Mouse (Mus musculus) intestine, embryonic 15.5 days (tissue): ENCODE results near the gene Gak. TPM values are rescaled to one million over a fixed set of nuclear protein-coding genes. Genes with fewer than 3 reads are reported as not detected.

ENCODE experiments used
- ATAC-seq: fragments of 200-750 bp; cut with Nextera tagmentation; 2 replicates; pipeline ENCODE4 v1.8.0; 2017; ENCODE audit warnings: moderate TSS enrichment, moderate library complexity
- H3K27ac ChIP-seq: fragments of 300-500 bp; sonication (generic); 2 replicates; pipeline ENCODE4 v1.5.1; 2015; ENCODE audit warnings: mild to moderate bottlenecking, inconsistent platforms
- H3K27me3 ChIP-seq: fragments of 300-500 bp; sonication (generic); replicated peaks from 2 replicates; pipeline ENCODE4 v1.6.1; 2015; ENCODE audit warnings: inconsistent platforms
- H3K36me3 ChIP-seq: fragments of 300-500 bp; sonication (generic); 2 replicates; pipeline ENCODE4 v1.6.1; 2015; ENCODE audit warnings: inconsistent platforms
- H3K4me1 ChIP-seq: fragments of 300-500 bp; sonication (generic); replicated peaks from 2 replicates; pipeline ENCODE4 v1.6.1; 2015; ENCODE audit warnings: inconsistent platforms
- H3K4me2 ChIP-seq: fragments of 300-500 bp; sonication (generic); replicated peaks from 2 replicates; pipeline ENCODE4 v1.6.1; 2015; ENCODE audit warnings: mild to moderate bottlenecking, inconsistent platforms
- H3K4me3 ChIP-seq: fragments of 300-500 bp; sonication (generic); replicated peaks from 2 replicates; pipeline ENCODE4 v1.5.1; 2015; ENCODE audit warnings: inconsistent platforms
- H3K9ac ChIP-seq: fragments of 300-500 bp; sonication (generic); 2 replicates; pipeline ENCODE4 v1.6.1; 2015; ENCODE audit warnings: inconsistent platforms
- H3K9me3 ChIP-seq: fragments of 300-500 bp; sonication (generic); 2 replicates; pipeline ENCODE4 v1.6.1; 2016; ENCODE audit warnings: inconsistent platforms
- WGBS: fragments of 180-500 bp; shearing (Covaris S2); methylation state at CpG from one replicate; pipeline ENCODE4 v1.1.7; 2015; 5-methylcytosine and 5-hydroxymethylcytosine counted together
- polyA plus RNA-seq: library from polyadenylated mRNA; unstranded; fragments of >200 nt; fragmentation: Nextera tagmentation; extraction: Ambion mirVana; gene quantifications from 2 replicates; pipeline ENCODE4 v1.2.1, GENCODE M21; 2015

The Gak gene
- polyA plus RNA-seq, 1 experiment from 2014 or later = 63.4 TPM

DNA sequence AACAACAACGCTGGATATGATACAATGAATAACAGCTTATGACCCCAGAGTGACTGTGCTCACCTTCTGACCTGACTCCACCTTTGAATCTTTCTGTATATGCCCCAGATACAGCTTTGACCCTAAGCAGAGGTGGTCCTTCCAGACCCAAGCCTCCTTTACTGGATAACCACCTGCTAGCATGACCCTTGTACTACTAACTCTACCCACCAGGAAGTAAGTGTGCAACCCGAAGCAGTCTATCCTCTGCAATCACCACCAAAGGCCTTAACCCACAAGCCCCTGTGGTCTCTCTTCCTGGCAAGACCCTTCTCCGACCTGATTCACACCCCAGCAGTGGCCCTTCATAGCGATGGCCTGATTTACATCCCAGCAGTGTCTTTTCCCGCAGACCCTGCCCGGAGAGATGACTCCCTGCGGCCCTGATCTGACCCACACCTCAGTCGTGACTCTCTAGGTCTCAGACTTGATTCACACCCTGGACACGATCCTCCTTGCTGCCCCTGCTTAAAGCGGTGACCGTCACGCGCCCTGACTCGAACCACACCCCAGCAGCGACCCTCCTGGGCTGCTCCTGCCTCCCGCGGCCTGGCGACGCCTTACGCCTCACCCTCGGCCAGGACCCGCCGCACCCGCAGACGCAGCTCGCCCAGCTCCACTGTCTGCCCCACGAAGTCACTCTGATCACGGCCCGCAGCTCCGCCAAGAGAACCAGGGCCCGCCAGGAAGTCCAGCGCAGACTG lies 493 bp downstream of the Gak start:
- Histone ChIP-seq H3K4me1 (peaks cover 19% of the 10 kb centered on the region; the same call in 1 of the 2 replicates), H3K27ac (peak overlapping the region; percentile 86), H3K4me3 (peak overlapping the region; percentile 95), H3K27me3 (no peaks in the 10 kb centered on the region), H3K36me3 (peaks cover 6% of the 10 kb centered on the region), H3K9ac (peak overlapping the region; percentile 99), H3K4me2 (peak overlapping the region; percentile 80), H3K9me3 (no peaks in the 10 kb centered on the region)
- 1% methylated on average over 32 of the region's 32 CpGs for WGBS
- ATAC-seq = peak; percentile 91

DNA sequence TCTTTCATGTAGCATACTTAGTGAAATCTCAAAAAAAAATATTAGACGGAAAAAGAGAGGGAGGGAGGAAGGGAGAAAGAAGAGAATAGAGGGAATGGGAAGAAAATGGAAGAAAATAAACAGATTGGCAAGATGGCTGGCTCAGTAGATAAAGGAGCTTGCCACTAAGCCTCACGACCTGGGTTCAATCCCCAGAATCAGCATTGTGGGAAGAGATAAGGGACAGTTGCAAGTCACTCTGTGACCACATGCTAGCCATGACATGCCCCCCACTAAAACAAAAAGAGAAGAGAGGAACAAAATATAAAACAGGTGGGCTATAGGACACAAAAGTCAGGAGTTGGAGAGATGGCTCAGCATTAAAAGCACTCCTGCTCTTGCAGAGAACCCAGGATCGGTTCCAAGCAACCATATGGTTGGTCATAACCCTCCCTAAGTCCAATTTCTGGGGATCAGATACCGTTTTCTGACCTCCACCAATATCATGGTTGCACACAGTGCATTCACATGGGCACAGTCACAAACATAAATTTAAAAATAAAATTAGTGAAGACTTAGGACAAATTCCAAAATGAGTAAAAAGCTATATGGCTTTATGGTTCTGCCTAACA lies 3.4 kb downstream of the Gak start:
- Histone ChIP-seq H3K9ac (no peak overlapping the region), H3K4me3 (no peak overlapping the region), H3K36me3 (peaks cover 24% of the 10 kb centered on the region), H3K4me2 (no peak overlapping the region), H3K9me3 (no peaks in the 10 kb centered on the region), H3K27ac (no peak overlapping the region), H3K27me3 (no peaks in the 10 kb centered on the region), H3K4me1 (peaks cover 19% of the 10 kb centered on the region; the same call in 1 of the 2 replicates)
- 80% methylated on average over 4 of the region's 4 CpGs for WGBS
- no peak for ATAC-seq

DNA sequence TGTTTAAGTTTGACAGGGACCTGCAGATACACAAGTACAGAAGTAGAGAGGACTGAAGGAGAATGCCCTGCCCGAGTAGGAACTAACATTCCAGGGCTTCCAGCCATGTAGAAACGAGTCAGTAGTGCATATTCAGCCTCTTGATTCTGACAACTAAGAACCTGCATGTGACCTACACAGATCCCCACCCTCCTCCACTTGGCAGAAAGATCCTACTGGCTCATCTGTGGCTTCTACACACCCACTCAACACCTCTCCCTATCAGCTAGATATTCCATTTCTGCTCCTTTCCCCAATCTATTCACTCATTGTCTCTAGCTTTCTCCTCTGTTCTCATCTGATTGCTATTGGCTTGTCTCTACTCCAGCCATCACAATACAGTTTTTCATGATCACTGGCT lies 7.7 kb downstream of the Gak start:
- no peak for ATAC-seq
- H3K4me1 ChIP-seq = no peaks in the 10 kb centered on the region
- H3K36me3 ChIP-seq = peaks cover 37% of the 10 kb centered on the region
- WGBS = 53% methylated on average over 2 of the region's 2 CpGs
- H3K27me3 ChIP-seq = no peaks in the 10 kb centered on the region
- H3K4me3 ChIP-seq = no peak overlapping the region
- no peak overlapping the region for H3K9ac ChIP-seq
- no peak overlapping the region for H3K4me2 ChIP-seq
- H3K27ac ChIP-seq = no peak overlapping the region
- H3K9me3 ChIP-seq = no peaks in the 10 kb centered on the region

DNA sequence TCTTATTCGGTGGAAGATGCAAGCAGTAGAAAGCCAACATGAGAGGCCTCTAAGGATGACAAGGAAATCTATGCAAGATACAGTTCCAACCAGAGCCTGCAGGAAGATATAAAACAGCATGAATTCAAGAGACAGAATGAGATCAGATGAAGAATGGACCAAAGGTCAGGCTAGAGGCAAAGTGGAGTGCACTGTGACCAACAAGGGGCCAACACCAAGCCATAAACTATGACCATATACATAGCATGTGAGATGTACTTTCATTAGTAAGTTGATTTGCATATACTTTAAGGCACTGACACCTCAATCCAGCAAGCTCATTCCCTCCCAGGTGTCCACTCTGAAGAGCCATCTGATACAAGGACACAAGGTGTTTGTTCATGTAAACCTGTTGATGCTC lies 19.1 kb downstream of the Gak start:
- 97% methylated on average over 1 of the region's 1 CpGs for WGBS

DNA sequence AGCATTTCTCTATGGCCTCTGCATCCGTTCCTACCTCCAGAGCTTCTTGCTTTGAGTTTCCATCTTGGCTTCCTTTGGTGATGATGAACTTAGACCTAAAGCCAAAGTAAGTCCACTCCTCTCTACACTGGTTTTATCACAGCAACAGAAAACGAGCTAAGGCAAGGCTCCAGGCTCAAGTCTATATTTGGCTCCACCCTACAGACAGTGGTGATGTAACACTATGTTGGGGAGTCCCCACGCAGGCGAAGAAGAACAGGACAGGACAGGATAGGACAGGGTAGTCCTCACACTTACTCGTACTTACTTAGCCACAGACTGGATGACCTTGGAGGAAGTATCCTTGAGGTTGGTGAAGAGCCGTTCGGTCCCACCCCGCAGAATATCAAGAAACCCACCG lies 27.0 kb downstream of the Gak start:
- Histone ChIP-seq H3K9ac (no peak overlapping the region), H3K27me3 (no peaks in the 10 kb centered on the region), H3K4me3 (no peak overlapping the region), H3K36me3 (peaks cover 69% of the 10 kb centered on the region), H3K4me1 (no peaks in the 10 kb centered on the region), H3K27ac (no peak overlapping the region), H3K4me2 (no peak overlapping the region), H3K9me3 (no peaks in the 10 kb centered on the region)
- no peak for ATAC-seq
- 91% methylated on average over 9 of the region's 9 CpGs for WGBS

More for the DNA sequence above, 19.1 kb downstream of the Gak start:
- Histone ChIP-seq H3K4me2 (no peak overlapping the region), H3K36me3 (peaks cover 66% of the 10 kb centered on the region), H3K4me3 (no peak overlapping the region), H3K9me3 (no peaks in the 10 kb centered on the region), H3K9ac (no peak overlapping the region), H3K27ac (no peak overlapping the region), H3K4me1 (no peaks in the 10 kb centered on the region), H3K27me3 (no peaks in the 10 kb centered on the region)
- ATAC-seq = no peak

DNA sequence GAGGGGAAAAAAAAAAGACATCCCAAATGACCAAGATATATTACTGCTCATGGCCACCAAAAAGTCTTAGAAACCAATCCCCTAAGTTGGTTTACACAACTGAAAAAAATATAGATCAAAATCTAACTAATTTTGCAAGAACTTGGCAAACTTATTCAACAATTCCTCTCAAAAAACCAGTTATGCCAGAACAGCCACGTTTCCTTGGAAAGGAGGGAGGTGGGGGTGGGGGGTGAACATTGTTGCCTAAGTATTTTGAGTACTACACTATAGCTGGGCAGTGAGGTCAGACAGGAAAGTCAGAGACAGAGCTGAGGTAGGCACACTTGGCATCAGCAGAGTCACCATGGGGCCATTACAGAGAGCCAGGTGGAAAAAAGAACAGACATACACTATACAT lies 29.6 kb downstream of the Gak start:
- H3K27me3 ChIP-seq = no peaks in the 10 kb centered on the region
- H3K36me3 ChIP-seq = peaks cover 64% of the 10 kb centered on the region
- H3K27ac ChIP-seq = no peak overlapping the region
- no peaks in the 10 kb centered on the region for H3K4me1 ChIP-seq
- 70% methylated on average over 1 of the region's 1 CpGs for whole genome bisulfite sequencing
- no peak for ATAC-seq
- no peaks in the 10 kb centered on the region for H3K9me3 ChIP-seq
- no peak overlapping the region for H3K4me2 ChIP-seq
- no peak overlapping the region for H3K4me3 ChIP-seq
- H3K9ac ChIP-seq = no peak overlapping the region

DNA sequence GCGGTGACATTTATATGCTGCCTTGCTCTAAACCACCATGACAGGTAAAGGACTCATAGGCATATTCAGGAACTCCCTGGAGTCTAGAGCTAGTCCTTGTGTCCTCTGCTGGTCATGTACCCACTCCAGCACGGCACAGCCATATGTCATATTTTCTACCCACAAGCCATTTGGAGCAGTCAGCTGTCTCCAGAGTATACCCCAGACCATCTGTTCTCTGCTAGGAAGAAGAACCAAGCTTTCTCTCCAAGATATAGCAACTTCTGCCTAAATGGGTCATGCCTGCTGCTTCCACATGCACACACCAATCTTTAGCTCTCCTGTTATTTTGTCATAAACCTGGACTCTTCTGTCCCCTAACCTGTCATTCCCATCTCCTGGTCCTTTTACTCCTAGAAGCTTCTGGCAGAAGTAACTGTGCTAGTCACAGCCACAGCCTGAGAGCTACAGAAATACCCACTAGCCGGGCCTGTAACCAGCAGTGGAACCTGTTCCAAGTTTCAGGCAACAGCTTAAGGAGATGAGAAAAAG lies 48.1 kb downstream of the Gak start:
- no peak overlapping the region for H3K4me3 ChIP-seq
- H3K9ac ChIP-seq = no peak overlapping the region
- 95% methylated on average over 3 of the region's 3 CpGs for WGBS
- no peaks in the 10 kb centered on the region for H3K4me1 ChIP-seq
- peaks cover 60% of the 10 kb centered on the region for H3K36me3 ChIP-seq
- no peaks in the 10 kb centered on the region for H3K9me3 ChIP-seq
- no peak for ATAC-seq
- no peak overlapping the region for H3K4me2 ChIP-seq
- H3K27me3 ChIP-seq = no peaks in the 10 kb centered on the region
- no peak overlapping the region for H3K27ac ChIP-seq

DNA sequence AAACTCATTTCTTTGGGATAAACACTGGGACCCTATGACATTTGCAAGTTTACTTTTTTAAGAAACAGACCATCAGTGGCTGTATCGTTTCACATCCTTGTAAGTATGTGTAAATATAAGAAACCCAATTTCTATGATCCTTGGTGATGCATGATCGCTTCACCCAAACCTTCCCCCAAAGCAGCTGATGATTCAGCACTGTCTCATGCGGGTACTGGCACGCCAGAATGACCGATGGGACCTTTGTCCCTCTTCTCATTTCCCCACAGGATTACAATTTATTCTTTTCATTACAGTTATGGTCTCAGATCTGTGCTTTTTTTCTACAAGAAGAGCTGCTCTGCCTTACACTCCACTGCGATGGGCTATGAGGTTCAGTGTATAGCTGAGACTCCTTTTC lies 56.5 kb downstream of the Gak start:
- Histone ChIP-seq H3K4me1 (no peaks in the 10 kb centered on the region), H3K4me2 (no peak overlapping the region), H3K9me3 (no peaks in the 10 kb centered on the region), H3K36me3 (peaks cover 33% of the 10 kb centered on the region), H3K9ac (no peak overlapping the region), H3K27me3 (no peaks in the 10 kb centered on the region), H3K4me3 (no peak overlapping the region), H3K27ac (no peak overlapping the region)
- ATAC-seq = no peak
- 86% methylated on average over 6 of the region's 6 CpGs for WGBS

DNA sequence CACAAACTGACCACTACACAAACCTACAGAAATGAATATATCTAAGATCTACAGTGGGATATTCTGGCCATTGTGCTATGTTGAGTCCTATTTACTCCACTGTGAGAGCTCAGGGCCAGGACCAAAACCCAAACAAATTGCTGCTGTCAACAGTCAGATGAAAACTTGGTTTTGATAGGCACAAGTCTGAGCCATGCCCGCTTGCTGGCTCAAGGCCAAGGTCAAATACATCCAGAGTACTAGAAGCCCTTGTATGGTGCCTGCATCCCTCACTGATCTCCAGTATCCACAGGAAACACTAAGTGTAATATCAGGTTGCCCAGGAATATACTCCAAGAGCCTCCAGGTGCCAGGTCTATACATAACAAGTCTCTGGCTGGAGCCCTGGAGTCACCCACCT lies 58.6 kb downstream of the Gak start:
- WGBS = 79% methylated on average over 1 of the region's 1 CpGs
- Histone ChIP-seq H3K36me3 (peaks cover 31% of the 10 kb centered on the region), H3K9me3 (no peaks in the 10 kb centered on the region), H3K4me3 (no peak overlapping the region), H3K4me2 (no peak overlapping the region), H3K4me1 (no peaks in the 10 kb centered on the region), H3K27ac (no peak overlapping the region), H3K27me3 (no peaks in the 10 kb centered on the region), H3K9ac (no peak overlapping the region)
- ATAC-seq = no peak

DNA sequence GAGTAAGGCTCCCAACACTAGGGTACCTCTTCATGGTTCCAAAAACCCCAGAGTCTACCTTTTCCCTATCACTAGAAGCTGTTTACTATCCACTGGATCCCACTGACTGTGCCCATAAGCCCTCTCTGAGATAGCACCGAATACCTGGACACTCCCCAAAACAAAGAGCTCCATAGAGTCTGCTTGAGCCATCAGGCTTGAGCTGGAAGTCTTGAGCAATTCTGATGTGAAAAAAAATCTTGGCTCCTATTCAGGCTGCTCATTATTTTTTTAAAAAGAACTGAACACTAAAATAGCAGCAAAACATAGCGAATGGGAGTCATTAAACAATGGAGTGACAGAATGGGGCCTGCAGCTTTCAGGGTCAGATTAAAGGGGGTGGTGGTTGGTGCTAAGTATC lies 62.5 kb downstream of the Gak start:
- Histone ChIP-seq H3K27ac (no peak overlapping the region), H3K36me3 (peaks cover 24% of the 10 kb centered on the region), H3K9ac (no peak overlapping the region), H3K27me3 (no peaks in the 10 kb centered on the region), H3K4me1 (no peaks in the 10 kb centered on the region), H3K4me3 (no peak overlapping the region), H3K4me2 (no peak overlapping the region), H3K9me3 (no peaks in the 10 kb centered on the region)
- no peak for ATAC-seq
- 95% methylated on average over 2 of the region's 2 CpGs for WGBS

DNA sequence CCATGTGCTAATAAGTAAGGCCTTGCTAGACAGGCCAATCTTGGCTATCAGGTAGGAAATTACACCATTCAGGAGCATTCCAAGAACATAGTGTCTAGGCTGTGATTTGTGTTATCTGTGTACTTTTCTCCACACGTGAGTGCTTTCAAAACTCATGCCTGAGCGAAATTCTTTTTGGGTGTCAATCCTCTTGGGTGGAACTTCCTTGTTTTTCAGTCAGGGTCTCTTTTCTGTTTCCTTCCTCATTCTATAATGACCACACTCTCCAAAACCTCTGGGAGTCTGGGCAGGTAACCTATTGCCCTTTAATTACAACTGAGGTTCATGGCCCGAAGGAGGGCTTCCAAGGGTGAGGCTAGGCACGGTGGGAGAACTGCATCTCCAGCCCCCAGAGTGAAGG lies 63.0 kb downstream of the Gak start:
- WGBS = 92% methylated on average over 4 of the region's 4 CpGs
- Histone ChIP-seq H3K9me3 (no peaks in the 10 kb centered on the region), H3K36me3 (peaks cover 20% of the 10 kb centered on the region), H3K9ac (no peak overlapping the region), H3K27me3 (no peaks in the 10 kb centered on the region), H3K4me2 (no peak overlapping the region), H3K4me1 (no peaks in the 10 kb centered on the region), H3K4me3 (no peak overlapping the region), H3K27ac (no peak overlapping the region)
- no peak for ATAC-seq

DNA sequence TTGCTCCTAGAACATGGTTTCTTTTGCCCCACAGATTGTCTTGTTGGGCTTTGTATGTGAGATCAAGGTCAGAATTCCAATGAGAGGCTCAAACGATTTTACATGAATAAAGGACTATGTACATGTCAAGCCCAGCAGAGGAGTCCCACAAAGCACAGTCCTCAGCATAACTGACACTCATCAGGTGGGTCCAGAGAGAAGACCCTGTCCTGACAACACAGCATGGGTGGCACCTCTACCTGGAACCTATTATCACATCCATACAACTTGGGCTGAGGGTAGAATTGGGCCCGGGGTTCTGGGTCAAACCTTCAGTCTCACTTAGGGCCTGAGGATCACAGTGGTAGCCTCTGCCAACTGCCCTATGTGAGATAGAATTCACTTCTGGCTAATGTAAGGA lies 64.2 kb downstream of the Gak start:
- no peaks in the 10 kb centered on the region for H3K27me3 ChIP-seq
- ATAC-seq = no peak
- WGBS = 85% methylated on average over 2 of the region's 2 CpGs
- H3K4me2 ChIP-seq = no peak overlapping the region
- peaks cover 16% of the 10 kb centered on the region for H3K36me3 ChIP-seq
- no peak overlapping the region for H3K9ac ChIP-seq
- H3K4me1 ChIP-seq = no peaks in the 10 kb centered on the region
- no peak overlapping the region for H3K27ac ChIP-seq
- no peak overlapping the region for H3K4me3 ChIP-seq
- H3K9me3 ChIP-seq = no peaks in the 10 kb centered on the region

DNA sequence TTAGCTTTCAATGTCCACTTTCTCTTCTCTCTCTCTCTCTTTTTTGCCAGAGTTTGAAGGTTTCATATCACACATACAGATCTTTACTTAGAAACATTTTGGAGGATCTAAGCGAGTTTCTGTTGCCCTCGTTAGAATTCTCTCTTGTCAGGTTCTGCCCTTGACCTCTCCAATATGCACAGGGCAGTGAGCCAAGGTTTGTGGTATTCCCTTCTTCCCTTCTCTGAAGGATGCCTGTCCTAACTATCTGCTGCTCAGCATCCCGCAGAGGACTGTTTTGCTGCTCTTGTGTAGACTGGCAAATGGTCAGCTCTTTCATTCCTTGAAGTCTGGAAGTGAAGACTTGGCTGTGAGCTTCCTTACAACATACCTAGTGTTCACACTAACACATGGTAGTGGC lies 65.2 kb downstream of the Gak start:
- no peak overlapping the region for H3K9ac ChIP-seq
- no peak overlapping the region for H3K27ac ChIP-seq
- 87% methylated on average over 3 of the region's 3 CpGs for WGBS
- no peaks in the 10 kb centered on the region for H3K4me1 ChIP-seq
- H3K9me3 ChIP-seq = no peaks in the 10 kb centered on the region
- H3K4me2 ChIP-seq = no peak overlapping the region
- no peak for ATAC-seq
- peaks cover 6% of the 10 kb centered on the region for H3K36me3 ChIP-seq
- no peak overlapping the region for H3K4me3 ChIP-seq
- H3K27me3 ChIP-seq = no peaks in the 10 kb centered on the region
